15 mouse cellular contexts compared by ENCODE assay signal in the genomic region with DNA sequence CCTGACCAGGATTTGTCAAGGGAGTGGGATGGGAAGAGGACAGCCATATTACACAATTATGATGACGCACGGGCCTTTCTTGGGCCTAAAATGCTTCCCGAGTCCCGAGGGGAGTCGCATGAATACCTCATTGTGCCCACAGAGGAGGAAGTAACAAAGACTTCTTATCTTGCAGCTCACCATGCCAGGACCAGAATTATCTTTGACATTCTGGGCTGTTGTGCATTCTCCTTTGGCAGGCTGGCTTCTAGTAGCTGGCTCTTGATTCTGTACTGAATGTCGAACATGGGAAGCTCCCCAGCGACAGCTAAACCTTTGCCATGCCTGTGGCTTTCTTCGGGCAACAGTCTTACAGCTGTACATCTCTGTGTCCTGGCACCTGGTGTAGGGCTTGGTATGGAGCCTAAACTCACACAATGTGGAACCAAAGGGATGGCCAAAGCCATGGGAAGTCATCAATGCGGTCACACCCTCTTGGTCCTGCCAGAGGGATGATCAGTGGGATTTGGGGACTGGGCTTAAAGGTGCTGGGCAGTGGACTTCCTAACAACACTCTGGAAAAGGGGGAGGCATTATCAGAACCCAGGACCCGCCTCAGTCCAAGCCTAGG.
"Had no signal": no experiment of that assay in that cellular context is flagged by ENCODE, and none has a peak within 500 bp of the region (broad histone marks: within the 10 kb centered on the region; RNA-seq: fewer than 3 reads in every experiment).

No protein-coding gene starts in this region.

- H3K27me3 ChIP-seq: kidney, embryonic 15.5 days; limb, embryonic 15.5 days; liver, embryonic 12.5 days; midbrain, embryonic 12.5 days; neural tube, embryonic 13.5 days had no signal

- ATAC-seq: liver, embryonic 12.5 days; midbrain, embryonic 16.5 days had no signal

- H3K9ac ChIP-seq: kidney, embryonic 15.5 days; limb, embryonic 15.5 days; liver, embryonic 12.5 days; lung, embryonic 14.5 days; midbrain, embryonic 12.5 days; neural tube, embryonic 13.5 days had no signal

- H3K4me1 ChIP-seq: kidney, embryonic 15.5 days; limb, embryonic 15.5 days; liver, embryonic 12.5 days; midbrain, embryonic 12.5 days; neural tube, embryonic 13.5 days had no signal

- H3K9me3 ChIP-seq: kidney, embryonic 15.5 days; limb, embryonic 15.5 days; liver, embryonic 12.5 days; midbrain, embryonic 12.5 days; neural tube, embryonic 13.5 days had no signal

- DNase-seq: kidney, adult 2 months; kidney, postnatal 14 days; layer of hippocampus, postnatal 36 days; lung, embryonic 14.5 days; lung, postnatal 10 days; right cerebral cortex, postnatal 25 days; thymus, adult 18-20 months; thymus, postnatal 14 days had no signal

- H3K27ac ChIP-seq: kidney, embryonic 15.5 days; limb, embryonic 15.5 days; liver, embryonic 12.5 days; macrophage; midbrain, embryonic 12.5 days; neural tube, embryonic 13.5 days had no signal

- H3K36me3 ChIP-seq: kidney, embryonic 15.5 days; limb, embryonic 15.5 days; liver, embryonic 12.5 days; midbrain, embryonic 12.5 days; neural tube, embryonic 13.5 days had no signal

- H3K4me3 ChIP-seq: kidney, embryonic 15.5 days; limb, embryonic 15.5 days; liver, embryonic 12.5 days; midbrain, embryonic 12.5 days; neural tube, embryonic 13.5 days had no signal

- H3K4me2 ChIP-seq: kidney, embryonic 15.5 days; limb, embryonic 15.5 days; liver, embryonic 12.5 days; lung, embryonic 14.5 days; midbrain, embryonic 12.5 days; neural tube, embryonic 13.5 days had no signal
